Mouse (Mus musculus) kidney, postnatal 0 days (tissue): Measurements from ENCODE around the gene 2310022A10Rik. TPM values are rescaled to one million over a fixed set of nuclear protein-coding genes. Genes with fewer than 3 reads are reported as not detected.

Experiments used
- ATAC-seq: fragments of 200-750 bp; cut with Nextera tagmentation; replicated peaks from 2 replicates; pipeline ENCODE4 v1.8.0; 2017; ENCODE audit warnings: low read depth, moderate number of reproducible peaks, moderate TSS enrichment, moderate library complexity; ENCODE audit not compliant: low FRiP score
- DNase-seq: peaks from one replicate; pipeline ENCODE4 v3.0.0-alpha.2; 2016; ENCODE audit warnings: low spot score
- H3K27ac ChIP-seq: fragments of 300-500 bp; sonication (generic); 2 replicates; pipeline ENCODE4 v1.5.1; 2014; ENCODE audit warnings: mild to moderate bottlenecking
- H3K27me3 ChIP-seq: fragments of 300-500 bp; sonication (generic); 2 replicates; pipeline ENCODE4 v1.6.1; 2014; ENCODE audit warnings: low read length, mixed read lengths; ENCODE audit not compliant: insufficient read depth
- H3K36me3 ChIP-seq: fragments of 300-500 bp; sonication (generic); 2 replicates; pipeline ENCODE4 v1.6.1; 2014; ENCODE audit warnings: low read length, mixed read lengths; ENCODE audit not compliant: insufficient read depth
- H3K4me1 ChIP-seq: fragments of 300-500 bp; sonication (generic); replicated peaks from 2 replicates; pipeline ENCODE4 v1.6.1; 2014; ENCODE audit warnings: antibody characterized with exemption, low read length, mixed read lengths; ENCODE audit not compliant: insufficient read depth
- H3K4me2 ChIP-seq: fragments of 300-500 bp; sonication (generic); 2 replicates; pipeline ENCODE4 v1.6.1; 2014; ENCODE audit warnings: mild to moderate bottlenecking, low read length, moderate library complexity, mixed read lengths
- H3K4me3 ChIP-seq: fragments of 300-500 bp; sonication (generic); replicated peaks from 2 replicates; pipeline ENCODE4 v1.5.1; 2014; ENCODE audit warnings: low read depth, low read length
- H3K9ac ChIP-seq: fragments of 300-500 bp; sonication (generic); 2 replicates; pipeline ENCODE4 v1.6.1; 2014; ENCODE audit warnings: low read depth, low read length
- H3K9me3 ChIP-seq: fragments of 300-500 bp; sonication (generic); replicated peaks from 2 replicates; pipeline ENCODE4 v1.6.1; 2016; ENCODE audit warnings: low read length, inconsistent platforms, mixed read lengths
- CTCF ChIP-seq: IDR thresholded peaks from 2 replicates; pipeline ENCODE4 v1.5.1; 2016; ENCODE audit warnings: antibody characterized with exemption, low read depth, mild to moderate bottlenecking, moderate library complexity
- WGBS: fragments of 180-500 bp; shearing (Covaris S2); extraction: QIAGEN DNeasy Blood & Tissue Kit; methylation state at CpG from one replicate; pipeline ENCODE4 v1.1.7; 2014; 5-methylcytosine and 5-hydroxymethylcytosine counted together
- polyA plus RNA-seq: library from polyadenylated mRNA; unstranded; fragments of >200 nt; fragmentation: Nextera tagmentation; extraction: Ambion mirVana; gene quantifications from 2 replicates; pipeline ENCODE4 v1.2.1, GENCODE M21; 2015

Gene 2310022A10Rik
- polyA plus RNA-seq, 1 experiment from 2014 or later = 20.1 TPM

DNA sequence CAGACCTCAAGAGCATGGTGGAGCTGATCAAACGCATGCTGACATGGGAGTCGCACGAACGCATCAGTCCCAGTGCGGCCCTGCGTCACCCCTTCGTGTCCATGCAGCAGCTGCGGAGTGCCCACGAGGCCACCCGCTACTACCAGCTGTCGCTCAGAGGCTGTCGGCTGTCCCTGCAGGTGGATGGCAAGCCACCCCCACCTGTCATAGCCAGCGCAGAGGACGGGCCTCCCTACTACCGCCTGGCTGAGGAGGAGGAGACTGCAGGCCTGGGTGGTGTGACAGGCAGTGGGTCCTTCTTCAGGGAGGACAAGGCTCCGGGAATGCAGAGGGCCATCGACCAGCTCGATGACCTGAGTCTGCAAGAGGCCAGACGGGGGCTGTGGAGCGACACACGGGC is 24.0 kb upstream of the 2310022A10Rik start:
- 66% methylated on average over 21 of the region's 21 CpGs for WGBS
- Histone ChIP-seq H3K4me3 (no peak overlapping the region), H3K4me1 (no peaks in the 10 kb centered on the region), H3K27ac (no peak overlapping the region), H3K4me2 (no peak overlapping the region), H3K36me3 (peaks cover 21% of the 10 kb centered on the region), H3K9me3 (no peaks in the 10 kb centered on the region), H3K27me3 (no peaks in the 10 kb centered on the region), H3K9ac (no peak overlapping the region)
- DNase-seq (no peak), ATAC-seq (no peak)
- TF ChIP-seq CTCF = no peak

GRCm38 (mm10) chr7:27530937-27531336 is 22.1 kb upstream of the 2310022A10Rik start:
- Histone ChIP-seq H3K27ac (no peak overlapping the region), H3K9ac (no peak overlapping the region), H3K4me2 (no peak overlapping the region), H3K9me3 (no peaks in the 10 kb centered on the region), H3K36me3 (peaks cover 21% of the 10 kb centered on the region), H3K4me3 (no peak overlapping the region), H3K27me3 (no peaks in the 10 kb centered on the region), H3K4me1 (no peaks in the 10 kb centered on the region)
- 80% methylated on average over 3 of the region's 3 CpGs for WGBS
- DNase-seq (no peak), ATAC-seq (no peak)
- TF ChIP-seq CTCF = peak; percentile 37; the same call in 1 of the 2 replicates

GRCm38 (mm10) chr7:27531707-27532106 is 21.3 kb upstream of the 2310022A10Rik start:
- H3K9ac ChIP-seq = no peak overlapping the region
- no peak overlapping the region for H3K4me3 ChIP-seq
- H3K4me1 ChIP-seq = no peaks in the 10 kb centered on the region
- H3K9me3 ChIP-seq = no peaks in the 10 kb centered on the region
- WGBS = 87% methylated on average over 10 of the region's 10 CpGs
- ATAC-seq (no peak), DNase-seq (no peak)
- peaks cover 21% of the 10 kb centered on the region for H3K36me3 ChIP-seq
- no peak for TF ChIP-seq CTCF
- no peak overlapping the region for H3K4me2 ChIP-seq
- H3K27me3 ChIP-seq = no peaks in the 10 kb centered on the region
- H3K27ac ChIP-seq = no peak overlapping the region

GRCm38 (mm10) chr7:27532480-27533050 is 20.5 kb upstream of the 2310022A10Rik start:
- WGBS = 89% methylated on average over 9 of the region's 9 CpGs
- no peak overlapping the region for H3K4me2 ChIP-seq
- H3K9ac ChIP-seq = no peak overlapping the region
- peaks cover 26% of the 10 kb centered on the region for H3K36me3 ChIP-seq
- H3K4me1 ChIP-seq = no peaks in the 10 kb centered on the region
- no peak overlapping the region for H3K4me3 ChIP-seq
- TF ChIP-seq CTCF = no peak
- H3K27me3 ChIP-seq = no peaks in the 10 kb centered on the region
- no peaks in the 10 kb centered on the region for H3K9me3 ChIP-seq
- DNase-seq (no peak), ATAC-seq (no peak)
- no peak overlapping the region for H3K27ac ChIP-seq

- Histone ChIP-seq H3K4me3 (no peak overlapping the region), H3K4me2 (no peak overlapping the region), H3K27ac (no peak overlapping the region), H3K27me3 (no peaks in the 10 kb centered on the region), H3K36me3 (peaks cover 20% of the 10 kb centered on the region), H3K9me3 (no peaks in the 10 kb centered on the region), H3K4me1 (no peaks in the 10 kb centered on the region), H3K9ac (no peak overlapping the region)
- ATAC-seq (no peak), DNase-seq (no peak)
- TF ChIP-seq CTCF = no peak
- WGBS = 81% methylated on average over 2 of the region's 2 CpGs
Measured at GRCm38 (mm10) chr7:27535386-27535785, 17.6 kb upstream of the 2310022A10Rik start.

DNA sequence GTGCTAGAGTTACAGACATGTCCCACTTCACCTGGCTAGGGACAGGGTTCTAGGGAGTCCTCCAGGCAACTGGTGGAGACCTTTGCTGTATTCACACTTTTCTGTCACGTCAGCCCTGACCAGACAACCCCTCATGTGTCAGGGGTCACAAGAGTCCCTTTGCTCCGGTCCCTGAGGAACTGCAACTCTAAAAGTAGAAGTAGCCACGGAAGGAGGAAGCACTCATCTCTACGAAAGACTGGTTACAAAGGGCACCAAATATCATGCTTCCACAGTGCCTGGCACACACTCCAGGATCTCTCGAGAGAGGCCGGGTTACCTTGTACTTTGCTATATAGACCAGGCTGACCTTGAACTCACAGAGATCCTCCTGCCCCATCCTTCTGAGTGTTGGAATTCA is 16.4 kb upstream of the 2310022A10Rik start:
- no peaks in the 10 kb centered on the region for H3K4me1 ChIP-seq
- no peaks in the 10 kb centered on the region for H3K9me3 ChIP-seq
- 87% methylated on average over 6 of the region's 6 CpGs for WGBS
- no peak overlapping the region for H3K4me2 ChIP-seq
- no peak overlapping the region for H3K9ac ChIP-seq
- no peaks in the 10 kb centered on the region for H3K27me3 ChIP-seq
- no peak overlapping the region for H3K27ac ChIP-seq
- ATAC-seq (no peak), DNase-seq (no peak)
- TF ChIP-seq CTCF = no peak
- no peak overlapping the region for H3K4me3 ChIP-seq
- peaks cover 20% of the 10 kb centered on the region; the same call in 1 of the 2 replicates for H3K36me3 ChIP-seq

GRCm38 (mm10) chr7:27537998-27538397 is 15.0 kb upstream of the 2310022A10Rik start:
- ATAC-seq (no peak), DNase-seq (no peak)
- Histone ChIP-seq H3K9me3 (no peaks in the 10 kb centered on the region), H3K4me2 (no peak overlapping the region), H3K36me3 (peaks cover 15% of the 10 kb centered on the region; the same call in 1 of the 2 replicates), H3K9ac (no peak overlapping the region), H3K27me3 (no peaks in the 10 kb centered on the region), H3K4me1 (no peaks in the 10 kb centered on the region), H3K4me3 (no peak overlapping the region), H3K27ac (no peak overlapping the region)
- 69% methylated on average over 8 of the region's 8 CpGs for WGBS
- no peak for TF ChIP-seq CTCF
